Mouse (Mus musculus) megakaryocyte, embryonic 14.5 days (primary cell): ENCODE measurements around the gene Clcnka. TPM values are rescaled to one million over a fixed set of nuclear protein-coding genes. Genes with fewer than 3 reads are reported as not detected.
A peak's percentile ranks its signal among the peaks of the same experiment; 100 is the strongest.

Source experiments
- H3K27me3 ChIP-seq: replicated peaks from 2 replicates; pipeline ENCODE3; 2012; ENCODE audit warnings: inconsistent platforms
- H3K36me3 ChIP-seq: replicated peaks from 2 replicates; pipeline ENCODE3; 2012; ENCODE audit warnings: low read length, inconsistent platforms, mixed read lengths
- H3K4me1 ChIP-seq: 2 replicates; pipeline ENCODE4 v1.6.1; 2012; ENCODE audit warnings: inconsistent platforms
- H3K4me3 ChIP-seq: replicated peaks from 2 replicates; pipeline ENCODE3; 2012; ENCODE audit warnings: moderate library complexity, mild to moderate bottlenecking, inconsistent platforms
- H3K9me3 ChIP-seq: 2 replicates; pipeline ENCODE4 v1.6.1; 2012; ENCODE audit warnings: inconsistent platforms
- FLI1 ChIP-seq: IDR thresholded peaks from 2 replicates; pipeline ENCODE4 v1.6.1; 2012; ENCODE audit warnings: low read length, inconsistent platforms, mixed read lengths
- GATA1 ChIP-seq: IDR thresholded peaks from 3 replicates; pipeline ENCODE4 v1.6.1; 2012; ENCODE audit warnings: mixed read lengths, low read length, inconsistent platforms, borderline replicate concordance
- polyA plus RNA-seq: library from polyadenylated mRNA; stranded (reverse); fragments of >175 nt; gene quantifications from 2 replicates; pipeline ENCODE4 v1.2.3, GENCODE M21; 2012; ENCODE audit warnings: low replicate concordance; ENCODE audit not compliant: insufficient read depth

Gene Clcnka
- polyA plus RNA-seq, 1 experiment, result not detected

- Histone ChIP-seq H3K27me3 (peaks cover 20% of the 10 kb centered on the region), H3K36me3 (no peaks in the 10 kb centered on the region), H3K4me1 (peaks cover 18% of the 10 kb centered on the region), H3K9me3 (no peaks in the 10 kb centered on the region), H3K4me3 (no peak overlapping the region)
- TF ChIP-seq GATA1 (no peak), FLI1 (no peak)
These were observed 34.1 kb upstream of the Clcnka start for GRCm38 (mm10) chr4:141432666-141433065.

- TF ChIP-seq GATA1, result no peak
- no peak for TF ChIP-seq FLI1
- peak overlapping the region; percentile 87 for H3K4me3 ChIP-seq
- no peaks in the 10 kb centered on the region for H3K9me3 ChIP-seq
- H3K27me3 ChIP-seq, result peaks cover 37% of the 10 kb centered on the region
- H3K4me1 ChIP-seq, result peaks cover 19% of the 10 kb centered on the region
- H3K36me3 ChIP-seq, result no peaks in the 10 kb centered on the region
These were observed 32.5 kb upstream of the Clcnka start for GRCm38 (mm10) chr4:141430997-141431396.

GRCm38 (mm10) chr4:141429847-141430246, 31.3 kb upstream of the Clcnka start:
- Histone ChIP-seq H3K36me3 (no peaks in the 10 kb centered on the region), H3K9me3 (no peaks in the 10 kb centered on the region), H3K27me3 (peaks cover 48% of the 10 kb centered on the region), H3K4me3 (no peak overlapping the region), H3K4me1 (peaks cover 25% of the 10 kb centered on the region)
- TF ChIP-seq FLI1 (no peak), GATA1 (no peak)

GRCm38 (mm10) chr4:141429381-141429780, 30.9 kb upstream of the Clcnka start:
- Histone ChIP-seq H3K4me1 (peaks cover 25% of the 10 kb centered on the region), H3K27me3 (peaks cover 52% of the 10 kb centered on the region), H3K4me3 (no peak overlapping the region), H3K36me3 (no peaks in the 10 kb centered on the region), H3K9me3 (no peaks in the 10 kb centered on the region)
- no peak for TF ChIP-seq GATA1
- no peak for TF ChIP-seq FLI1

- Histone ChIP-seq H3K9me3 (no peaks in the 10 kb centered on the region), H3K36me3 (no peaks in the 10 kb centered on the region), H3K4me1 (peaks cover 25% of the 10 kb centered on the region), H3K4me3 (no peak overlapping the region), H3K27me3 (peaks cover 60% of the 10 kb centered on the region)
- TF ChIP-seq FLI1 (no peak), GATA1 (no peak)
These were observed 29.4 kb upstream of the Clcnka start for GRCm38 (mm10) chr4:141427921-141428320.

- TF ChIP-seq GATA1, result no peak
- no peak for TF ChIP-seq FLI1
- H3K4me3 ChIP-seq, result no peak overlapping the region
- H3K36me3 ChIP-seq, result no peaks in the 10 kb centered on the region
- H3K27me3 ChIP-seq, result peaks cover 68% of the 10 kb centered on the region
- peaks cover 25% of the 10 kb centered on the region for H3K4me1 ChIP-seq
- H3K9me3 ChIP-seq, result no peaks in the 10 kb centered on the region
These were observed 28.5 kb upstream of the Clcnka start for GRCm38 (mm10) chr4:141426796-141427745.

- Histone ChIP-seq H3K9me3 (no peaks in the 10 kb centered on the region), H3K4me3 (peak overlapping the region; percentile 38), H3K36me3 (no peaks in the 10 kb centered on the region), H3K4me1 (peaks cover 13% of the 10 kb centered on the region), H3K27me3 (peaks cover 81% of the 10 kb centered on the region)
- TF ChIP-seq GATA1 (no peak), FLI1 (no peak)
These were observed 27.3 kb upstream of the Clcnka start for GRCm38 (mm10) chr4:141425484-141426479.

- peaks cover 12% of the 10 kb centered on the region for H3K4me1 ChIP-seq
- no peaks in the 10 kb centered on the region for H3K36me3 ChIP-seq
- H3K9me3 ChIP-seq, result no peaks in the 10 kb centered on the region
- H3K27me3 ChIP-seq, result peaks cover 92% of the 10 kb centered on the region
- TF ChIP-seq GATA1, result no peak
- no peak for TF ChIP-seq FLI1
- no peak overlapping the region for H3K4me3 ChIP-seq
These were observed 25.3 kb upstream of the Clcnka start for GRCm38 (mm10) chr4:141423691-141424431.

GRCm38 (mm10) chr4:141423288-141423687, 24.8 kb upstream of the Clcnka start:
- Histone ChIP-seq H3K4me1 (peaks cover 12% of the 10 kb centered on the region), H3K9me3 (no peaks in the 10 kb centered on the region), H3K4me3 (no peak overlapping the region), H3K36me3 (no peaks in the 10 kb centered on the region), H3K27me3 (peaks cover 88% of the 10 kb centered on the region)
- TF ChIP-seq GATA1, result no peak
- TF ChIP-seq FLI1, result no peak
